Mouse (Mus musculus) gastrocnemius, postnatal 10 days (tissue): ENCODE measurements around the gene Atg10. TPM values are rescaled to one million over a fixed set of nuclear protein-coding genes. Genes with fewer than 3 reads are reported as not detected.
"Not testable (repeated sequence)": the region's sequence is repeated elsewhere in the genome, so short reads cannot be mapped to it uniquely, and the experiment has no call there.

Experiments used
- DNase-seq: peaks from one replicate; pipeline ENCODE4 v3.0.0; 2021; ENCODE audit warnings: mixed read lengths
- long read RNA-seq, 2 experiments: library from polyadenylated mRNA; stranded (forward); transcript quantifications; one replicate each; pipeline ENCODE4 v2.0.0; 2021
- total RNA-seq, 2 experiments: library from RNA; stranded (reverse); gene quantifications; 2 replicates each; pipeline ENCODE4 v1.2.3; 2021

Gene Atg10
- total RNA-seq: 10 to 100 TPM; 13.9 to 16.3 TPM
- long read RNA-seq, experiment 1, transcript Atg10-201 (8 exons, 1,583 nt): major isoform, 15 of 28 reads
- long read RNA-seq, experiment 1, partial matches to known transcripts: 1 of 28 reads
- long read RNA-seq, experiment 1, other reads (novel, unspliced or antisense): 12 of 28 reads
- long read RNA-seq, experiment 2, transcript Atg10-201 (8 exons, 1,583 nt): major isoform, 14 of 25 reads
- long read RNA-seq, experiment 2, partial matches to known transcripts: 1 of 25 reads
- long read RNA-seq, experiment 2, other reads (novel, unspliced or antisense): 10 of 25 reads

- peak; percentile 90 for DNase-seq
Observed at GRCm38 (mm10) chr13:91223587-91224437, at the start of gene Atg10. Atg10 (minus strand) TSS chr13:91223968.

GRCm38 (mm10) chr13:91252406-91252805 is 28.6 kb upstream of the Atg10 start:
- no peak for DNase-seq

- no peak for DNase-seq
Observed at GRCm38 (mm10) chr13:91251636-91252035, 27.9 kb upstream of the Atg10 start.

GRCm38 (mm10) chr13:91250050-91250449 is 26.3 kb upstream of the Atg10 start:
- not testable (repeated sequence) for DNase-seq

- no peak for DNase-seq
Observed at GRCm38 (mm10) chr13:91246472-91246871, 22.7 kb upstream of the Atg10 start.

GRCm38 (mm10) chr13:91237976-91238375 is 14.2 kb upstream of the Atg10 start:
- no peak for DNase-seq

GRCm38 (mm10) chr13:91236884-91237283 is 13.1 kb upstream of the Atg10 start:
- no peak for DNase-seq

- DNase-seq: no peak
Observed at GRCm38 (mm10) chr13:91224438-91224814, 658 bp upstream of the Atg10 start.

GRCm38 (mm10) chr13:91223063-91223462 is 705 bp downstream of the Atg10 start:
- DNase-seq: no peak

- DNase-seq: no peak
Observed at GRCm38 (mm10) chr13:91221696-91222095, 2.1 kb downstream of the Atg10 start.

GRCm38 (mm10) chr13:91217691-91218090 is 6.1 kb downstream of the Atg10 start:
- DNase-seq: no peak

GRCm38 (mm10) chr13:91216656-91217205 is 7.0 kb downstream of the Atg10 start:
- no peak for DNase-seq

GRCm38 (mm10) chr13:91212958-91213357 is 10.8 kb downstream of the Atg10 start:
- no peak for DNase-seq

GRCm38 (mm10) chr13:91206237-91206636 is 17.5 kb downstream of the Atg10 start:
- no peak for DNase-seq

GRCm38 (mm10) chr13:91202564-91202963 is 21.2 kb downstream of the Atg10 start:
- no peak for DNase-seq

- no peak for DNase-seq
Observed at GRCm38 (mm10) chr13:91187378-91188234, 36.2 kb downstream of the Atg10 start.

GRCm38 (mm10) chr13:91185248-91185867 is 38.4 kb downstream of the Atg10 start:
- DNase-seq: no peak

GRCm38 (mm10) chr13:91184226-91184625 is 39.5 kb downstream of the Atg10 start:
- DNase-seq: no peak

GRCm38 (mm10) chr13:91180364-91180763 is 43.4 kb downstream of the Atg10 start:
- DNase-seq: no peak

GRCm38 (mm10) chr13:91179174-91179899 is 44.4 kb downstream of the Atg10 start:
- DNase-seq: no peak
